Mouse (Mus musculus): ENCODE results near the gene Gdf5. TPM values are rescaled to one million over a fixed set of nuclear protein-coding genes. Genes with fewer than 3 reads are reported as not detected.

Gdf5 gene
- total and polyA plus RNA-seq, 3 experiments = not detected

GRCm38 (mm10) chr2:155962991-155963390 lies 17.8 kb upstream of the Gdf5 start:
- in situ Hi-C loops (cut with MboI; ENCODE audit: low pct_ligation_motif_present, low pct_unique_long_range_greater_than_20kb, low sequenced_read_pairs) (loop anchor here (10.0 kb wide), 1 partner anchor 172 kb away; no protein-coding TSS in a partner anchor), dilution Hi-C loops (cut with MboI; ENCODE audit: extremely low pct_ligation_motif_present, extremely low pct_unique_long_range_greater_than_20kb, low sequenced_read_pairs) (no loop called here)
- TF ChIP-seq ETS1 (conservative IDR thresholded peaks at IDR 0.05; ENCODE audit: low read depth, low read length) = no peak
- peak; percentile 25 for TF ChIP-seq SMC3 (IDR thresholded peaks at IDR 0.05; ENCODE audit: low read depth, low read length)
- TF ChIP-seq IRF4 (IDR thresholded peaks at IDR 0.05; ENCODE audit: low read depth, low read length) = no peak
- no peak for TF ChIP-seq MAX (IDR thresholded peaks at IDR 0.05; ENCODE audit: low read length)
- TF ChIP-seq ZMIZ1 (IDR thresholded peaks at IDR 0.05; ENCODE audit: low read depth, low read length) = no peak
- TF ChIP-seq RAD21 (IDR thresholded peaks at IDR 0.05; ENCODE audit: low read depth, low read length) = peak; percentile 60
- no peak for TF ChIP-seq POLR2A (IDR thresholded peaks at IDR 0.05; ENCODE audit: low read depth, low read length)
- no peak for TF ChIP-seq ZKSCAN1 (IDR thresholded peaks at IDR 0.05; ENCODE audit: borderline replicate concordance, low read depth, low read length)
- TF ChIP-seq NELFE (IDR thresholded peaks at IDR 0.05; ENCODE audit: low read depth, low read length) = no peak
- no peak for TF ChIP-seq E2F4 (IDR thresholded peaks at IDR 0.05; ENCODE audit: insufficient replicate concordance, low read depth, low read length)
- peak in 1 of 2 experiments; percentile 60; a peak in 2 of 4 replicates for TF ChIP-seq CTCF (conservative IDR thresholded peaks at IDR 0.05 in 1 of 2, IDR thresholded peaks at IDR 0.05 in 1 of 2; ENCODE audit: low read depth in 2 of 2, low read length in 2 of 2)
- no peak overlapping the region for H3K4me3 ChIP-seq (replicated peaks in 1 of 3; ENCODE audit: low read depth in 2 of 3, low read length in 2 of 3, poor library complexity in 1 of 3)
- peaks cover 5 to 47% of the 10 kb centered on the region in 2 experiments; a peak in 3 of 4 replicates for H3K4me1 ChIP-seq (ENCODE audit: control insufficient read depth in 1 of 2, insufficient read depth in 2 of 2)
- H3K9me3 ChIP-seq (replicated peaks; ENCODE audit: low read length) = no peaks in the 10 kb centered on the region
- H3K27me3 ChIP-seq (replicated peaks) = no peaks in the 10 kb centered on the region
- peaks cover 37 to 66% of the 10 kb centered on the region in 2 experiments for H3K36me3 ChIP-seq (replicated peaks in 1 of 2; ENCODE audit: control insufficient read depth in 1 of 2, insufficient read depth in 1 of 2, low read length in 1 of 2)
- H3K27ac ChIP-seq (ENCODE audit: insufficient read depth, low read depth) = no peak overlapping the region
- no peak for DNase-seq (ENCODE audit: extremely low read depth)
- peaks cover 6% of the 10 kb centered on the region; the same call in 1 of the 2 replicates for H3K79me2 ChIP-seq (replicated peaks; ENCODE audit: control insufficient read depth, extremely low read depth, insufficient read depth, poor library complexity, severe bottlenecking)
- no peak overlapping the region for H3K9ac ChIP-seq (ENCODE audit: insufficient read depth, low read depth)
- no peak overlapping the region for H3K4me2 ChIP-seq (ENCODE audit: insufficient read depth, low read depth, poor library complexity, severe bottlenecking)

- Histone ChIP-seq H3K4me3 (replicated peaks in 1 of 3; ENCODE audit: low read depth in 2 of 3, low read length in 2 of 3, poor library complexity in 1 of 3) (no peak overlapping the region), H3K4me1 (ENCODE audit: control insufficient read depth in 1 of 2, insufficient read depth in 2 of 2) (peaks cover 5 to 57% of the 10 kb centered on the region in 2 experiments; a peak in 3 of 4 replicates), H3K9ac (ENCODE audit: insufficient read depth, low read depth) (no peak overlapping the region), H3K4me2 (ENCODE audit: insufficient read depth, low read depth, poor library complexity, severe bottlenecking) (no peak overlapping the region), H3K9me3 (replicated peaks; ENCODE audit: low read length) (no peaks in the 10 kb centered on the region), H3K36me3 (replicated peaks in 1 of 2; ENCODE audit: control insufficient read depth in 1 of 2, insufficient read depth in 1 of 2, low read length in 1 of 2) (peaks cover 29 to 55% of the 10 kb centered on the region in 2 experiments), H3K79me2 (replicated peaks; ENCODE audit: control insufficient read depth, extremely low read depth, insufficient read depth, poor library complexity, severe bottlenecking) (peaks cover 14% of the 10 kb centered on the region; the same call in 1 of the 2 replicates), H3K27ac (ENCODE audit: insufficient read depth, low read depth) (no peak overlapping the region), H3K27me3 (replicated peaks) (no peaks in the 10 kb centered on the region)
- in situ Hi-C loops (cut with MboI; ENCODE audit: low pct_ligation_motif_present, low pct_unique_long_range_greater_than_20kb, low sequenced_read_pairs) (loop anchor here (10.0 kb wide), 1 partner anchor 173 kb away; no protein-coding TSS in a partner anchor), dilution Hi-C loops (cut with MboI; ENCODE audit: extremely low pct_ligation_motif_present, extremely low pct_unique_long_range_greater_than_20kb, low sequenced_read_pairs) (no loop called here)
- TF ChIP-seq UBTF (IDR thresholded peaks at IDR 0.05; ENCODE audit: low read depth, low read length) (0 out of 2 replicates have a peak, but pooled peaks have one; percentile 48), GABPA (IDR thresholded peaks at IDR 0.05; ENCODE audit: insufficient replicate concordance, low read depth, low read length) (no peak), TBP (conservative IDR thresholded peaks at IDR 0.05; ENCODE audit: low read depth, low read length) (no peak), ZMIZ1 (IDR thresholded peaks at IDR 0.05; ENCODE audit: low read depth, low read length) (no peak), ETS1 (conservative IDR thresholded peaks at IDR 0.05; ENCODE audit: low read depth, low read length) (0 out of 2 replicates have a peak, but pooled peaks have one; percentile 18), ZC3H11A (IDR thresholded peaks at IDR 0.05; ENCODE audit: low read depth, low read length) (no peak), CTCF (conservative IDR thresholded peaks at IDR 0.05 in 1 of 2, IDR thresholded peaks at IDR 0.05 in 1 of 2; ENCODE audit: low read depth in 2 of 2, low read length in 2 of 2) (peak in 1 of 2 experiments; percentile 24; a peak in 1 of 4 replicates), BHLHE40 (IDR thresholded peaks at IDR 0.05; ENCODE audit: low read depth, low read length) (peak; percentile 70), TCF12 (IDR thresholded peaks at IDR 0.05; ENCODE audit: low read depth, low read length) (peak; percentile 93)
- peak; percentile 75 for DNase-seq (ENCODE audit: extremely low read depth)
Observed at GRCm38 (mm10) chr2:155961862-155962261, 16.7 kb upstream of the Gdf5 start.

Data from CH12.LX (cell line).